Mouse (Mus musculus): ENCODE measurements around the gene Fam50a.

DNA sequence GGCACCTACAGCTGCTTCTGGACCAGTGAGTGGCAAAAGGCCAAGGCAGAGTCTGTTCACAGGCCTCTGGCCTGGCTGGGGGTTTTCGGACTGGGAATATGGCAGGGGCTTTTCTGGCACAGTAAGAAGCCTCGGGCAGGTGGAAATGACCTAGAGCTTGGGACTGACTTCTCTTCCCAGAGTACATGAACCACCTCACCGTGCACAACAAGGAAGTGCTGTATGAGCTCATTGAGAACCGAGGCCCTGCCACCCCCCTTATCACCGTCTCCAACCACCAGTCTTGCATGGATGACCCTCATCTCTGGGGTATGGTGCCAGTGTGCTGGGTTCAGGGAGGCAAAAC, 29.8 kb upstream of the Fam50a start:
- no peak for TF ChIP-seq CTCF (IDR thresholded peaks at IDR 0.05; ENCODE audit: control insufficient read depth, insufficient read depth, low read length)
- TF ChIP-seq POLR2A (IDR thresholded peaks at IDR 0.05; ENCODE audit: borderline replicate concordance, control insufficient read depth, low read depth, low read length): no peak

Measured in bone marrow, adult 2 months (tissue).